Mouse (Mus musculus) hindlimb bud, embryonic 11.5 days (tissue): ENCODE measurements around the gene Chek2.
"Not testable (repeated sequence)": the region's sequence is repeated elsewhere in the genome, so short reads cannot be mapped to it uniquely, and the experiment has no call there.

Experiments
- DNase-seq: peaks from one replicate; pipeline ENCODE4 v3.0.0-alpha.2; 2012; ENCODE audit warnings: low read depth, low spot score; ENCODE audit errors: extremely low spot score

Gene Chek2

GRCm38 (mm10) chr5:110839038-110839677 lies 621 bp upstream of the Chek2 start:
- DNase-seq = no peak

- DNase-seq = no peak
Observed at GRCm38 (mm10) chr5:110840465-110840864, 686 bp downstream of the Chek2 start.

- DNase-seq = no peak
Observed at GRCm38 (mm10) chr5:110841046-110841862, 1.5 kb downstream of the Chek2 start.

GRCm38 (mm10) chr5:110852990-110853389 lies 13.2 kb downstream of the Chek2 start:
- DNase-seq = no peak

GRCm38 (mm10) chr5:110857091-110857490 lies 17.3 kb downstream of the Chek2 start:
- DNase-seq = no peak

GRCm38 (mm10) chr5:110859013-110859650 lies 19.4 kb downstream of the Chek2 start:
- DNase-seq = no peak

- DNase-seq = no peak
Observed at GRCm38 (mm10) chr5:110860445-110860844, 20.7 kb downstream of the Chek2 start.

- no peak for DNase-seq
Observed at GRCm38 (mm10) chr5:110868460-110868859, 28.7 kb downstream of the Chek2 start.

- no peak for DNase-seq
Observed at GRCm38 (mm10) chr5:110869242-110869669, 29.5 kb downstream of the Chek2 start.

- no peak for DNase-seq
Observed at GRCm38 (mm10) chr5:110873160-110873559, 33.4 kb downstream of the Chek2 start.

GRCm38 (mm10) chr5:110874711-110875110 lies 34.9 kb downstream of the Chek2 start:
- no peak for DNase-seq

GRCm38 (mm10) chr5:110875286-110875685 lies 35.5 kb downstream of the Chek2 start:
- DNase-seq = no peak

GRCm38 (mm10) chr5:110877666-110878505 lies 38.1 kb downstream of the Chek2 start:
- no peak for DNase-seq

- DNase-seq = not testable (repeated sequence)
Observed at GRCm38 (mm10) chr5:110878526-110878925, 38.7 kb downstream of the Chek2 start.

GRCm38 (mm10) chr5:110879042-110879441 lies 39.3 kb downstream of the Chek2 start:
- DNase-seq = no peak

- DNase-seq = no peak
Observed at GRCm38 (mm10) chr5:110879584-110880374, 40.0 kb downstream of the Chek2 start, which contains the start of gene Ttc28. Ttc28 (plus strand) TSS chr5:110879803.

GRCm38 (mm10) chr5:110888596-110888995 lies 48.8 kb downstream of the Chek2 start:
- DNase-seq = no peak

GRCm38 (mm10) chr5:110889945-110890344 lies 50.2 kb downstream of the Chek2 start:
- no peak for DNase-seq

GRCm38 (mm10) chr5:110890561-110890960 lies 50.8 kb downstream of the Chek2 start:
- no peak for DNase-seq
